Mouse (Mus musculus) WW6 (cell line): ENCODE measurements around the gene Sirpb1c.
"Not testable (repeated sequence)": the region's sequence is repeated elsewhere in the genome, so short reads cannot be mapped to it uniquely, and the experiment has no call there.

Experiments used
- DNase-seq: peaks from one replicate; pipeline ENCODE4 v3.0.0-alpha.2; 2013; ENCODE audit warnings: low read depth, low spot score

The Sirpb1c gene

DNA sequence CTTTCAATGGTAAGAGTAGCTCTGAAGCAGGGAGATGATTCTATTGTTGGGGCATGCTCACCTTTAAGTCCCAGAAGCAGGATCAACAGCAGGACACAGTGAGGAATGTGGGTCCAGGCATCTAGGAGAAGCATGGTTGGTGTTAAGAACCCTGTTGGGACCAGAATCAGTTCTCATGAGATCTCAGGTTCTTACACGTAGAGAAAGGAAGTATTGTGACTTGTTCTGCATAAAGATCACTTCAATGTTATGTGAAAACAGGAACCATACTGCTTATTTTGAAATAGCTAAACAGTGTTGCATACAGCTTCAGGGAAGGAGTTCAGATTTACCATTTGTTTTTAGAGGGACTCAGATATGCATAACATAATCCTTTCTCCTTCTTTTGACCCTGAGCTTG is at the start of gene Sirpb1c:
Gene Sirpb1c, minus strand, starts transcription at position 249 of the 400 bp plus-strand sequence.
- DNase-seq: not testable (repeated sequence)

DNA sequence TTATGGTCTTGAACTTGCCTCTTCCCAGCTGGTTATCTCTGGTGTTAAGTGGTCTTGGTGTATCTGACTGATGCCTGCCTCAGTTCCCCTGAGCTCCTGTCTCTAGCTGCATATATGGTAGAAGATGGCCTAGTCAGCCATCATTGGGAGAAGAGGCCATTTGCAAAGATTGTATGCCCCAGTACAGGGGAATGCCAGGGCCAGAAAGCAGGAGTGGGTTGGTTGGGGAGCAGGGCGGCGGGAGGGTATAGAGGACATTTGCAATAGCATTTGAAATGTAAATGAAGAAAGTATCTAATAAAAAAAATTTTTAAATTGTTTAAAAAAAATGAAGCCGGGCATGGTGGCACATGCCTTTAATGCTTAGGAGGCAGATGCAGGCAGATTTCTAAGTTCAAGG is 38.1 kb upstream of the Sirpb1c start:
- no peak for DNase-seq

DNA sequence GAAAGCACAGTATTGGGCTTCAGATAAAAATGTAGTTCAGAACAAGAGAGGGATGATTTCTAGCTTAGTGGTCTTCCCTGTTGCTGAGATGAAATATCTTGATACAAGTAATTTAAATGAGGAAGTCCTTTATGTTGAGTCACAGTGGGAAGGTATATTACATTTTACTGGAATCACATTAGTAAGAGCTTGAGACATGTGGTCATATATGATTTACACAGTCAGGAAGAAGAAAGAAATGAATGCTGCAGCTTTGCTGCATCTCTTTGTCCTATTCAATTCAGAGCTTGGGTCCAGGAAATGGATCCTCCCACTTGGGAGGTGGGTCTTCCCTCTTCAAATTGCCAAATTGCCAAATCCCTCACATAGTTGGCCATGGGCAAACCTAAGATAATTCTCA is 7.4 kb upstream of the Sirpb1c start:
- not testable (repeated sequence) for DNase-seq

DNA sequence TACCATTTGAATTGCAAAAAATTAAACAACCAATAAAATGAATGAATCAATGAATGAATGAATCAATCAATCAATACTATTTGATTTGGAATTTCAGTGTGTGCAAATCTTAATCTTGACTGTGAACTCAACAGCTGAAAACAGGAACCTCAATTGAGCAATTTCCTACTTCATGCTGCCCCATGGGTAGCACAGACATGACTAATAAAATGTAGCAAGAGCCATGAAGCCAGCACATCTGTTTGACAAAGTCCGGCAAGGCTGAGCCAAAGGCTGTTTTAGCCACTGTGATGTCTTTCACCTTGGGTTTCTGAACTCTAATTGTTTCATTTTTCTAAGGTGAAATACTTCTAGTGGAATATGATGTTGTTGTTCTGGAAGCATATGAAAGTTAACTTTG is 1.6 kb upstream of the Sirpb1c start:
- DNase-seq: no peak

DNA sequence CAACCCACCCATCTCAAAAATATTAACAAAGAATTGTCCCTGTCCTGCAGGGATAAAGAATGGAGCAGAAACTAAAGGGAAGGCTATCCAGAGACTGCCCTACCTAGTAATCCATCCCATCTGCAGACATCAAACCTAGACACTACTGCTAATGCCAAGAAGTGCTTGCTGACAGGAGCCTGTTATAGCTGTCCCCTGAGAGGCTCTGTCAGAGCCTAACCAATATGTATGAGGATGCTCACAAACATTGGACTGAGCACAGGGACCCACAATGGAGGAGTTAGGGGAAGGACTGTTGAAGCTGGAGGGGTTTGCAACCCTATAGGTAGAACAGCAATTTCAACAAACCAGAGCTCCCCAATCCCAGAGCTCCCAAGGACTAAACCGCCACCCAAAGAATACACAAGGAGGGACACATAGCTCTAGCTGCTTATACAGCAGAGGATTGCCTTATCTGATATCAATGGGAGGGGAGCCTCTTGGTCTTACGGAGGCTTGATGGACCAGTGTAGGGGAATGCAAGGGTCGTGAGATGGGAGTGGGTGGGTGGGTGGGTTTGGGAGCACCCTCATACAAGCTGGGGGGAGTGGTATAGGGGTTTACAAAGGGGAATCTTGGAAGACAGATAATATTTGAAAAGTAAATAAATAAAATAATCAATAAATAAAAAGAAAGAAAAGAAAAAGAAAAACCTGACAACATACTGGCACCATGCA is 838 bp downstream of the Sirpb1c start:
- no peak for DNase-seq

DNA sequence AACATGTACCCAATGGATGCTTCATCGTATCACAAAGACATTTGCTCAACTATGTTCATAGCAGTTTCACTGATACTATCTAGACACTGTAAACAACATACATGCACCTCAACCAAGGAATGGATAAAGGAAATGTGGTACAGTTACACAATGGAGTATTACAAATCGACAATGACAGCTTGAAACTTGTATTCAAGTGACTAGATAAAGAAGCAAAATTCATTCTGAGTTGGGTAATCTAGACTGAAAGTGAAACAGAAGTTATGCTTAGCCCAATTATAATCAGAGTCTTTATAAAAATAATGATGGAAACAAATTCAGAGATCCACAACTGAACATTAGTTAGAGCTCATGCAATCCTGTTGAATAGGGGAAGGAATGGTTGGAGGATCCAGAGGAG is 74.7 kb downstream of the Sirpb1c start:
- DNase-seq: not testable (repeated sequence)
